8 mouse cellular contexts compared by ENCODE assay signal in genomic region chr7:120835449-120836359, GRCm38 (mm10). TPM values are rescaled to one million over a fixed set of nuclear protein-coding genes. Genes with fewer than 3 reads are reported as not detected.
DNase-seq lines count a peak whose midpoint lies in the region; ATAC-seq and TF ChIP-seq lines count a peak whose summit lies in the region.

No protein-coding gene starts in this region.

- H3K9me3 ChIP-seq in hindbrain, embryonic 11.5 days (ENCODE audit: control insufficient read depth, low read length): no peaks in the 10 kb centered on the region
- no peaks in the 10 kb centered on the region for H3K9me3 ChIP-seq in lung, postnatal 0 days (ENCODE audit: low read length)

- peak overlapping the region; percentile 59; the same call in 1 of the 2 replicates for H3K9ac ChIP-seq in hindbrain, embryonic 11.5 days (ENCODE audit: low read depth, low read length)
- peak overlapping the region; percentile 6; the same call in 1 of the 2 replicates for H3K9ac ChIP-seq in lung, postnatal 0 days (replicated peaks; ENCODE audit: low read depth)

- no peaks in the 10 kb centered on the region for H3K36me3 ChIP-seq in hindbrain, embryonic 11.5 days (ENCODE audit: control insufficient read depth, insufficient read depth, low read length)
- H3K36me3 ChIP-seq in lung, postnatal 0 days (ENCODE audit: insufficient read depth, low read length): no peaks in the 10 kb centered on the region

- TF ChIP-seq CTCF in lung, postnatal 0 days (IDR thresholded peaks at IDR 0.05): peak; percentile 99

- TF ChIP-seq EP300 in lung, postnatal 0 days (IDR thresholded peaks at IDR 0.05): no peak

- H3K27ac ChIP-seq in hindbrain, embryonic 11.5 days (ENCODE audit: low read depth, low read length): no peak overlapping the region; the same call in 1 of the 2 replicates
- H3K27ac ChIP-seq in lung, postnatal 0 days (ENCODE audit: low read length): peak overlapping the region; percentile 54

- under 1% methylated on average over 41 of the region's 41 CpGs for WGBS in hindbrain, embryonic 11.5 days
- under 1% methylated on average over 41 of the region's 41 CpGs for WGBS in lung, postnatal 0 days

- peaks cover 5% of the 10 kb centered on the region for H3K27me3 ChIP-seq in hindbrain, embryonic 11.5 days (ENCODE audit: control insufficient read depth, insufficient read depth, low read length)
- H3K27me3 ChIP-seq in lung, postnatal 0 days (replicated peaks; ENCODE audit: insufficient read depth, low read length): no peaks in the 10 kb centered on the region

- H3K4me2 ChIP-seq in hindbrain, embryonic 11.5 days (replicated peaks; ENCODE audit: low read depth, low read length): peak overlapping the region; percentile 41
- peak overlapping the region; percentile 39 for H3K4me2 ChIP-seq in lung, postnatal 0 days (replicated peaks; ENCODE audit: low read depth, low read length)

- peak overlapping the region; percentile 60 for H3K4me3 ChIP-seq in hindbrain, embryonic 11.5 days (ENCODE audit: low read depth, low read length)
- H3K4me3 ChIP-seq in lung, postnatal 0 days (ENCODE audit: low read depth, low read length): peak overlapping the region; percentile 64

- no peaks in the 10 kb centered on the region; the same call in 1 of the 2 replicates for H3K4me1 ChIP-seq in hindbrain, embryonic 11.5 days (replicated peaks; ENCODE audit: control insufficient read depth, insufficient read depth, low read length)
- H3K4me1 ChIP-seq in lung, postnatal 0 days (ENCODE audit: insufficient read depth, low read depth, low read length): peaks cover 7% of the 10 kb centered on the region; the same call in 1 of the 2 replicates

- peak; percentile 93 for ATAC-seq in hindbrain, embryonic 11.5 days (ENCODE audit: low FRiP score)
- peak; percentile 89 for ATAC-seq in lung, postnatal 0 days

- DNase-seq in NIH3T3 (ENCODE audit: low read depth): peak; percentile 95
- DNase-seq in cerebellum, adult 9-11 months: peak; percentile 94
- peak; percentile 91 to 100 for DNase-seq in frontal cortex, adult 2 months (ENCODE audit: extremely low spot score in 1 of 2, low spot score in 1 of 2)
- DNase-seq in hindbrain, embryonic 11.5 days (ENCODE audit: low spot score): peak; percentile 94
- peak; percentile 99 for DNase-seq in layer of hippocampus, postnatal 10 days (ENCODE audit: low spot score in 2 of 2)
- peak; percentile 95 for DNase-seq in lung, postnatal 0 days (ENCODE audit: low spot score)
- peak; percentile 98 for DNase-seq in ovary, postnatal 10 days (ENCODE audit: low spot score)
- DNase-seq in thymus, postnatal 0 days (ENCODE audit: low spot score): peak; percentile 98

RNA-seq across cellular contexts. Expression of gene Eef2k, which starts 6.9 kb away (rescaled TPM):
- polyA plus RNA-seq in frontal cortex, adult 2 months (2012; rRNA removed): 30.5 and 35.3 TPM in 2 replicates
- 8.5 and 10.2 TPM in 2 replicates for polyA plus RNA-seq in hindbrain, embryonic 11.5 days (2014; fragmentation: Nextera tagmentation; extraction: Ambion mirVana)
- 10 to 100 TPM; 38.9 to 41.7 TPM for total RNA-seq in layer of hippocampus, postnatal 10 days (2021)
- polyA plus RNA-seq in lung, postnatal 0 days (2015; fragmentation: Nextera tagmentation; extraction: Ambion mirVana): 16.0 and 16.8 TPM in 2 replicates
- 28.2 and 30.5 TPM in 2 replicates for polyA plus RNA-seq in thymus, postnatal 0 days (2015; fragmentation: Nextera tagmentation; extraction: Ambion mirVana)

RNA-seq across cellular contexts. Expression of gene Gm5737, which starts 23.5 kb away (rescaled TPM):
- polyA plus RNA-seq in frontal cortex, adult 2 months (2012; rRNA removed): not detected in 2 replicates
- polyA plus RNA-seq in hindbrain, embryonic 11.5 days (2014; fragmentation: Nextera tagmentation; extraction: Ambion mirVana): not detected in 2 replicates
- total RNA-seq in layer of hippocampus, postnatal 10 days (2021): under 1 TPM in 1 of 2 experiments, not detected in 1; 0.27 TPM
- polyA plus RNA-seq in lung, postnatal 0 days (2015; fragmentation: Nextera tagmentation; extraction: Ambion mirVana): not detected in 2 replicates
- polyA plus RNA-seq in thymus, postnatal 0 days (2015; fragmentation: Nextera tagmentation; extraction: Ambion mirVana): not detected in 2 replicates
